Mouse (Mus musculus): ENCODE measurements around the gene C2cd4d. TPM values are rescaled to one million over a fixed set of nuclear protein-coding genes. Genes with fewer than 3 reads are reported as not detected.

The C2cd4d gene
- polyA plus RNA-seq, 1 experiment from 2014 or later, result 2.0 TPM

Other genes with a start within 250 kb of the C2cd4d start
- not detected in 2 replicates for gene Gm10696, start 184.2 kb upstream of the C2cd4d start, polyA plus RNA-seq (2016; fragmentation: Nextera tagmentation; extraction: Ambion mirVana)
- not detected in 2 replicates for gene Gm5286, start 165.7 kb upstream of the C2cd4d start, polyA plus RNA-seq (2016; fragmentation: Nextera tagmentation; extraction: Ambion mirVana)
- not detected in 2 replicates for gene Gm4778, start 98.4 kb upstream of the C2cd4d start, polyA plus RNA-seq (2016; fragmentation: Nextera tagmentation; extraction: Ambion mirVana)
- gene Them4, start 52.3 kb upstream of the C2cd4d start, polyA plus RNA-seq (2016; fragmentation: Nextera tagmentation; extraction: Ambion mirVana), result 9.1 and 10.1 TPM in 2 replicates
- 0.28 TPM in 1 of 2 replicates, not detected in the other for gene Them5, start 20.3 kb upstream of the C2cd4d start, polyA plus RNA-seq (2016; fragmentation: Nextera tagmentation; extraction: Ambion mirVana)
- 1.1 TPM in 2 replicates for gene Rorc, start 10.4 kb downstream of the C2cd4d start, polyA plus RNA-seq (2016; fragmentation: Nextera tagmentation; extraction: Ambion mirVana)
- 0.09 TPM in 1 of 2 replicates, not detected in the other for gene Lingo4, start 36.1 kb downstream of the C2cd4d start, polyA plus RNA-seq (2016; fragmentation: Nextera tagmentation; extraction: Ambion mirVana)
- 8.5 and 8.6 TPM in 2 replicates for gene Tdrkh, start 50.8 kb downstream of the C2cd4d start, polyA plus RNA-seq (2016; fragmentation: Nextera tagmentation; extraction: Ambion mirVana)
- 69.3 and 69.9 TPM in 2 replicates for gene Mrpl9, start 80.9 kb downstream of the C2cd4d start, polyA plus RNA-seq (2016; fragmentation: Nextera tagmentation; extraction: Ambion mirVana)
- gene Oaz3, start 81.5 kb downstream of the C2cd4d start, polyA plus RNA-seq (2016; fragmentation: Nextera tagmentation; extraction: Ambion mirVana), result 0.33 and 0.34 TPM in 2 replicates
- 2.2 and 2.7 TPM in 2 replicates for gene Celf3, start 115.9 kb downstream of the C2cd4d start, polyA plus RNA-seq (2016; fragmentation: Nextera tagmentation; extraction: Ambion mirVana)
- 1.1 and 2.8 TPM in 2 replicates for gene Riiad1, start 117.9 kb downstream of the C2cd4d start, polyA plus RNA-seq (2016; fragmentation: Nextera tagmentation; extraction: Ambion mirVana)
- 58.7 and 64.1 TPM in 2 replicates for gene Snx27, start 220.3 kb downstream of the C2cd4d start, polyA plus RNA-seq (2016; fragmentation: Nextera tagmentation; extraction: Ambion mirVana)